Mouse (Mus musculus) adrenal gland, postnatal 14 days (tissue): Measurements from ENCODE around the gene Slco2a1. TPM values are rescaled to one million over a fixed set of nuclear protein-coding genes. Genes with fewer than 3 reads are reported as not detected.

Experiments
- DNase-seq: peaks from one replicate; pipeline ENCODE4 v3.0.0; 2021; ENCODE audit warnings: mixed read lengths
- total RNA-seq: library from RNA; stranded (reverse); gene quantifications from 2 replicates; pipeline ENCODE4 v1.2.3, GENCODE M21; 2021

Gene Slco2a1
- total RNA-seq, 1 experiment from 2014 or later, result 6.2 TPM

DNA sequence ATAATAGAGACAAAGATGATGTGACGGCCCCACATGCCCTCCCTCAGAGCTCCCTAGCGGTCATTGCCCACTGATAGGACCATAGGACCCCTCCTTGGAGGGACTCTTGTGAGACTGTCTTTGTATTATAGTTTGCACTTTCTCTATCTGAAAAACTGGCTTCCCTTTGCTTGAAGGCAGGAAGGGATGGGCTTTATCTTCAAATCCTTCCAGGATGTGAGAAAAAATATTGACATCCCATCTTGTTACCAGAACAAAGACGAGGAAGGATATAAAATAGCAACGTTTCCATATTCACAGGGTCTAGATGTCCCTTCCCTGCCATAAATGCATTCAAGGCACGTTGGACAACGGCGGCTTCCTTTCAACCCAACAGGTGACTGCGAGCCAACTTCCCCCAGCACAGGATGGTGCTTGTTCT, 48.5 kb downstream of the Slco2a1 start:
- DNase-seq, result no peak

DNA sequence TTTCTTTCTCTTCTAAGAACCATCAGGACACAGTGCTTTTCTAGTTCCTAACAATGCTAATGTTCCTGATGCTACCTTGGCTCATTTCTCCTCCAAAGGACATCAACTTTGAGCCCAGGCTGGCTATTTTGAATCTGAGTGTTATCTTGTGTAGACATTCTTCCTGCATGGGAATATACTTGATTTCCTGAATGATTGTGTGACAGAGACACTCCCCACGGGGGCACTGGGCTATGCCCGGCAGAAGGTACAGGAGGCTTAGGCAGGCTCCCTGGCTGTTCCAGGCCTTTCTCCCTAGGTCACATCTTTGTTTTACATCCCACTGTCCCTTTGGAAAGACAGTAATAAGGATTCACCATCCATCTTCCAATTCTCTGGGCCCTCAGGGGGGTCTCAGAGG, 49.8 kb downstream of the Slco2a1 start:
- DNase-seq, result no peak

DNA sequence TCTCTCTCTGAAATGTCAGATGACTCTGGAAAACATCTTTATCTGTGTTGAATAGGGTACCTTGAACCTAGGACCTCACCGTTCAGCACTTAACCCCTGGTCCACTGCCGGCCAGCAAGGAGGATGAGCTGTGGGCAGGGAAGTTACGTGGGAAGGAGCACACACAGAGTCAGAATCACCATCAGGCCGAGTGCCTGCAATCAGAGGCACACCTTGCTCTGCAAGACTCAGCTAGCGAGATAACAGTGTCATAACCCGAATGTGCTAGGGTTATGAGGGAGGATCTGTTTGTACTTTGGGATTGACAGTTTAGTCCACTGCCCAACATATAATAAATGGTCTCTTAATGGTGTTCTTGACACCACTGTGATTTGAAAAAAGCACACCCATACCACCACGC, 50.2 kb downstream of the Slco2a1 start:
- no peak for DNase-seq

DNA sequence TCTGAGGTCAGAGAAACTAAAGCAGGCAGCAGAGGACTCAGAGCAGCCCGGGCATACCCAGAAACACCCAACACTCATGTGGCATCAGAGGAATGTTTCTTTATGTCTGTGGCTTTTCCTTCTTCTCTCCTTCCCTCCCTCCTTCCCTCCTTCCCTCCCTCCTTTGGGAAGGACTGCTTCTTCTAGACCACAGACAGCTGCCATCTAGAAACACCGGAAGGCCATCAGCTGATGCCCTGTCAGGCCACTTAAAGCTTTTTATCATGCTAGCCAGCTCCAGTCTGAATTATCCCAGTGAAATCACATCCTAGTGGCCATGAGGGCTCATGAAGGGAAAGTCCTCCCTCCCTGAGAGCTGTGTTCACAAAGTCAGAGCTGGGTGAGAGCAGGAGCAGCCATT, 52.1 kb downstream of the Slco2a1 start:
- DNase-seq, result no peak

DNA sequence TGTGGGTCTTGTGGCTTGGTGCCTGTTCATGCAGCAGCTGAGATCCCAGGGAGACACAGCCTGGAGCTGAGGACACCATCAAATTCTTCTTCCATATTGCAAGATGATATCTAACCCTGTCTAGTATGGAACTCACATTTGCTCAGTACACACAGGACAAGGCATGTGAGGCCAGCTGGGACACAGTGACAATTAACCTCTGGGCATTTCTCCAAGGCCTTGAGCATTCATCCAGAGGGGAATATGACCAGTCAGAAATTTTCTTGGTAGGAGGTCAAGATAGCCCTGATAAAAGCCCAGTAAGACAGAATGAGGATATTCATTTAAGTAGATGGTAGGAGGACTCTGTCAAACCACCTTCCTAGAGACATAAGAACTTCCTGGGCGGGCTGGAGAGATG, 56.9 kb downstream of the Slco2a1 start:
- no peak for DNase-seq

DNA sequence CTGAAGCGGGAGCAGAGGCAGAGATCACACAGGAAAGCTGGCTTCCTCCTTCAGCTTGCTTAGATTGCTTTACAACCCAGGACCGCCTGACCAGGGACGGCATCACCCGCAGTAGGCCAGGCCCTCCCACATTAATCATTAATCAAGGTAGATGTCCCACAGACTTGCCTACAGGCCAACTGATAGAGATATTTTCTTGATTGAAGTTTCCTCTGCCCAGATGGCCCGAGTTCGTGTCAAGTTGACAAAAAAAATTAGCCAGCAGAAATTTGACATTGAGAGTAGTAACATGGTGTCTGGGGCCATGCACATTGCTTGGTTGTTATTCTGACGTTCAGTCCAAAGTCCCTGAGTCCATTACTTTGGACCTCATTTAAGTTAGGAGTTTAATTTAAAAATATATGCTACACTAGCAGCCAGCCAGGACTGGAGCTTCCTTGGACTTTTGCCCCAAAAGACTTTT, 60.6 kb downstream of the Slco2a1 start:
- DNase-seq, result no peak

DNA sequence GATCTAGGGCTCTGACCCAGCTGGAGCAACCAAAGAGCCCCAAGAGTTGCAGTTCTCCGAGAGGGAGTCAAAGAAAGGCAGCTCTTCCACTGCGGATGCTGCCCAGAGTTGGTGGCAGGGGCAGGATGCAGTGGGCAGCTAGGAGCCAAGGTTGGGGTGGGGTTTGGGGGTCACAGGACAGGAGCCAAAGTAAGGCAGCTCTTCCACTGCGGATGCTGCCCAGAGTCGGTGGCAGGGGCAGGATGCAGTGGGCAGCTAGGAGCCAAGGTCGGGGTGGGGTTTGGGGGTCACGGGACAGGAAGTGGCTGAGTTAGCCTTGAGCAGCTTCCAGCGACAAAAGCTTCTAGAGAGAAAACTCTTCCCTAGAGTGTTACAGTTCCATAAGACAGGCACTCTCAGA, 65.3 kb downstream of the Slco2a1 start:
- DNase-seq, result peak; percentile 43

DNA sequence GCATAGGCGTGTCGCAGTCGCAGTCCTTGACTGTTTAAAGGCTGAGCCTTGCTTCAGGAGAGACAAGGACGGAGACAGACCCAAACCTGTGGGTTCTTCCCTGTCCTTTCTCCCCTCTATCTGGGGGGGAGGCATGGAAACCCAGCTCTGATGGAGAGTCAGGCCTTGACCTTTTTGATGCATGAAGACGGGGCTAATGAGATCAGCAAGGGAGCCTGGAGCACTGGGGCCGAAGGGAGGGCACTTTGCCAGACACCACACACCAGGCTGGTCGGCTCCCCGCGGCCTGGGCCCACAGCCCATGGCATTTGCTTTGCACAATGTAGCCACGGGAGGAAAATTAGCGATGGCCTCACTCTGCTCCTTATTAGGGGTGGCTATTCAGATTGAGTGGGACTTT, 66.5 kb downstream of the Slco2a1 start:
- peak; percentile 71 for DNase-seq

DNA sequence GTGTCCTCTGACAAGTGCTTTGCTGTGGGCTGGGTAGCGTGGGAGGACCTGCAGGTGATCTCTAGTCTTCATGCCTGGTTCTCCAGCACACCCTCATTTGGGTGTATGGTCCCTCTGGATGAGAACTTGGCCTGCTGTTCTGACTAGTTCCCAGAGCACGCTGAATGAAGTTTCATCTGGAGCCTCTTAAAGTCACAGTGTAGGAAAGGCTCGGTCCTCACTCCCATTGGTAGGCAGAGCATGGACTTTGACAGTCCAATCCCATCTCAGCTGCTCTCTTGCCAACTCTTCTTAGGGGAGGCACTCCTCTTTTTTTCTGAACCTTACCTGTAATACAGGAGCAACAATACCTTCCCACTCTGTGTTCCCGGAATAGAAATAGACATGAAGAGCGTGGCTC, 67.7 kb downstream of the Slco2a1 start:
- DNase-seq, result no peak

DNA sequence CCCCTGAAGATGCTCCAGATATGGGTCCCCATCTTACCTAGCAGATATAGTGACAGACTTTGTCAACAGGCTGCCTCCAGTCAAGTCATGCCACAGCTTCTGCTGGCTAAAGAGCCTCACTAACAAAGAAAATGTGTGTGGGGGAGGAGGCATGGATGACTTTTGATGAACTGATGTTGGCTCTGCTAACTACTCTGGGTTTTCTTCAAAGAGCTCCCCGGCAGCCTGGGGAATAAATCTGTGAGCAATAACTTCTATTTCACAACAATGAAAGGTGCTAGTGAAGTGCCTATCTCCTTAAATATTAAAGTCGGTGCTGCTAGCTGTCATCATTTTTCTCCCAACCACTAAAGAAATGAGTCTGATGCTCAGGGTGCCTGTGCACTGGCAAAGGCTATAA, 72.0 kb downstream of the Slco2a1 start:
- no peak for DNase-seq

DNA sequence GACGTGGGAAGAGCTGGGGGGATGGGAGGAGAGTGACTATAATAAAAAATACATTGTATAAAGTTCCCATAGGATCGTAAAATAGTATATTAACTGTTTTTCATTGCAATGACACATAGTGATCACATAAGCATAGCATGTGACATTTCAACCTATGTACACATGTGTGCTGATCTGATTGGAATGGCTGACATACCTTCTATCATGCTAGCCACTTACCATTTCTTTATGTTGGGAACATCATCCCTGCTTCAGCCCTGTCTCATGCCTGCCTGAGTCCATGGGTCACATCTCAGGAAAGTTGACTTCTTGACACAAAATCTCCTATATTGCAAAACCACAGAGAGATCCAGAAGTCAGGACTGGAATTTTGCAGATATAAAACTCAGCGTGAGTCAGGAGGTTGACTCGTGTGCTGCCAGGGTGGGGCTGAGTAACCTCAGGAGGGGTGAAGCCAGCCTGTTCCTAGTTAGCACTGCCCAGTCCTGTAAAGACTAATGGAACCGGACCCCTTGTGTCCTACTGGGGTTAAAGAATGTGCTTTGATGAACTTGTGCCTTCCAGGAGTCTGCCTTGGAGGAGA, 73.0 kb downstream of the Slco2a1 start:
- no peak for DNase-seq

DNA sequence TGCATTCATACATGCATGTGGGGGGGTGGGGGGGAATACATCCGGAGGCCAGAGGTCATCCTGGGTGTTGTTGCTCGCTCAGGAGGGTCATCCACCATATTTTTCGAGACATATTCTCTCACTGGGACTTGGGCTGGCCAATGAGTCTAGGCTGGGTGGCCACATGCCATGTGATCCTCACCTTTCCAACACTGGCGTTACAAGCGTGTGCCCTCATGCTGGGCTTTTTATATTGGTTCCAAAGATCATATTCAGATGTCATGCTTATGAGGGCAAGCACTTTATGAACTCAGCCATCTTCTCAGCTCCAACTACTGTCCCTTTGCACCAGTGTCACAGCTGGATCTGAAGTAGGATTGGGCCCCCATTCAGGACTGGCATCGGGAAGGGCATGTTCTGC, 75.1 kb downstream of the Slco2a1 start:
- no peak for DNase-seq

DNA sequence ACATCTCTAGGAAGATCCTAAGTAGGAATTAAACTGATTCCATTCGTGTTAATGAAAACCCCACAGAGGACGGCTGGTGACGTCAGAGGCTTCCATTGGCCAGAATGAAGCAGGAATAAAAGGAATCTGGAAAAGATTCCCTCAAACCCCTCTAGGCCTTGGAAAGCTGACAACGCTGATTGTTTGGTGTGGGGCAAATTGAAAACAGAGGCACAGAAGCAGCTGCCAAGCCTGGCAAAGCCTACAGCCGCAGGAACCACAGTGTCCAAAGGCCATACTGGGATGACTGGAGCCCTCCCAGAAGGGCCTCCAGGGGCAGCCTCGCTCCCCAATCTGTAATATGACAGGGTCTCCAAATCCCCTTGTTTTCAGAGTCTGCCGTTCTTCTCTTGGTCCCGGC, 78.3 kb downstream of the Slco2a1 start:
- DNase-seq, result no peak

DNA sequence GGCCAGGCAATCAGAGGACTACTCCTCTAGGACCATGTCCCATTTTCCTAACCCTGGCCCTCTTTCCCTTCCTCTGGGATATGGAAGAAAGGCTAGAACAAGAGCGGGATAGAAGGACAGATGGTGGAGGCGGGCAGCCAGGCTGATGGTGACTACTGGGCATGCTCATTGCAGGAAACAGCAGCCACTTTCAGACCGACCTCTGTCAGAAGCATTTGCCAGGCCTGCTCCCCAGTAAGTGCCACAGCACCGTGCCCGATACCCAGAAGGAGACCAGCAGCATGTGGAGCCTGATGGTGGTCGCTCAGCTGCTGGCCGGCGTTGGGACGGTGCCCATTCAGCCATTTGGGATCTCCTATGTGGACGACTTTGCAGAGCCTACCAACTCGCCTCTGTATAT, 79.1 kb downstream of the Slco2a1 start:
- DNase-seq, result no peak

DNA sequence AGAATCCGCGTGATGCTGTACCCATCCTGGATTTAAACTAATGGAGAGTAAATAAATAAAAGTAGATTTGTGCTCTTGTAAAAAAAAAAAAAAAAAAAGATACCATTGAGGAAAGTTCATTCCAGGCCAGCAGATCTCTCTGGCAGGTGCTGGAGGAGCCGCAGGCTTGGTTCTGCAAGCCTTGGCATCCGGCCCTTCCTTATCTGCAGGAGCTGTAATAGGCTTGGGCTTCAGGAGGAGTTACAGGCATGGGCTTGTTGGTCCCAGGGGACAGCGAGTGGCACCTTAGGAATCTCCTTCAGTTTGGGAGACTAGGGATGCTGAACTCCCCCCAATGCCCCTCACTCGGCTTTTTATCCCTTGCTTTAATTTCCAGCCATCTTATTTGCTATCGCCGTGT, 80.3 kb downstream of the Slco2a1 start:
- no peak for DNase-seq

DNA sequence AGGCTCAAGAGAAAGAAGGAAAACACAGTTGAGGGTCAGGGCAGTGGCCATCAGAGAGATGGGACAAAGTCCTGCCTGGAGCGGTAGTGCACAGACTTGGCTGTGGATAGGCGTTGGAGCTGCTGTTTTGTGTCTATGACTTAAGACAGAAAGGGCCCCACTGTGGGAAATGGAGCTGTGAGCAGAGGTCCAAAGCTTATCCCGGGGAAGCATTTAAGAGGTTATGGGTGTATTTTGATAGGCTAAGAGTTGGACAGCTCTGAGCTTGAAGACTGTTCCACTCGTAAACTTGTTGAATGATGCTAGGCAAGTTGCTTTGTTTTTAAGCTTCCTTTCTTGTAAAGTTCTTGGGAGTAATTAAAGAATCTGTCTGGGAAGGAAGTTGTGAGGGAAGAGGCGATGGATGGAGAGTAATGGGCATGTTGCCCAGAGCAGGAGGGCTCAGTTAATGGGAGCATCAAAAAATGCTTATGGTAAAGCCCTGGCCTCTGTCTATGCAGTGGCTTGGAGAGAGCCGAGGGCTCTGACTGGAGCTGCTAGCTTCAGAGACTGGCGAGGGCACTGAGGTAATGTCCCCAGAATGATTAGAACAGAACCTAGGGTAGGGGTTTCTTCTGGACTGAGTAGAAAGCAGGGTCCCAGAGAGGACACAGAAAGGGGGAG, 83.2 kb downstream of the Slco2a1 start:
- DNase-seq, result peak; percentile 3

DNA sequence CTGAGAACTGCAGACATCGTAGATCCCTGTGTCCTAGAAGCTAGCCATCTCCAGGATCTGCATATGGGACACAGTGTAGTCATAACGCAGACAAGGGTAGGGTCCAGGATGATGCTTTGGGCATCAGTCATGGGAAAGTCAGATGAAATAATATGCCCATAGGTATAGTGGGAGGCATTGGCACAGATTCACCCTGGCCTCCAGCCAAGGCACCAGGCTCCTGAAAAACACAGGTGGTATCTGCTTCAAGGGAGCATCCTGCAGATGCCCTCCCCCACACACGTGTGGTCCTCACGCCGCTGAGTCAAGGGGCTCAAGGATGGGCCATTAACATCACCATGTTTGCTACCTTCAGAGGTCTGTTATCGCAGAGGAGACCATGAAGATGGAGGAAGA, 83.7 kb downstream of the Slco2a1 start:
- DNase-seq, result peak; percentile 4

DNA sequence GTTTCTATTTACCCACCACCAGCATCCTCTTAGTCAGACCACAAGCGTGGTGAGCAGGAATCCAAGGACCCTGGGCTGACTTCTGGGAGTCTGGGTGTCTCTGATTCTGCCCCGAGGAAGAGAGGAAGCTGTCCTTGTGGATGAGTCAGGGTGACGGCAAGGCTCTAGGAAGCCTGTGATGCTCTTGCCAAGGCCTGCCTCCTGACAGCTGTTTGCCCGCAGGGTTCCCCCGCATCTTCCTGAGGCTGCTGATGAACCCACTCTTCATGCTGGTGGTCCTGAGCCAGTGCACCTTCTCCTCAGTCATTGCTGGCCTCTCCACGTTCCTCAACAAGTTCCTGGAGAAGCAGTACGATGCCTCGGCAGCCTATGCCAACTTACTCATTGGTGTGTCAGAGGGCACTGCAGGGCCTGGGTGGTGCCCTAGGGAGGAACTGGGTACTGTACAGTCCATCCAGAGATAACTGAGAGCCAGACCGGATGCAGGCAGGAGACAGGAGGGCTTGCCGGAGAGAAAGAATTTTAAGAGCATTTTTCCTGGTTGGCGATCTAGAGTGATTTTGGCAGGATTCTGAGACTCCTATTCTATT, 84.5 kb downstream of the Slco2a1 start:
- peak; percentile 72 for DNase-seq

DNA sequence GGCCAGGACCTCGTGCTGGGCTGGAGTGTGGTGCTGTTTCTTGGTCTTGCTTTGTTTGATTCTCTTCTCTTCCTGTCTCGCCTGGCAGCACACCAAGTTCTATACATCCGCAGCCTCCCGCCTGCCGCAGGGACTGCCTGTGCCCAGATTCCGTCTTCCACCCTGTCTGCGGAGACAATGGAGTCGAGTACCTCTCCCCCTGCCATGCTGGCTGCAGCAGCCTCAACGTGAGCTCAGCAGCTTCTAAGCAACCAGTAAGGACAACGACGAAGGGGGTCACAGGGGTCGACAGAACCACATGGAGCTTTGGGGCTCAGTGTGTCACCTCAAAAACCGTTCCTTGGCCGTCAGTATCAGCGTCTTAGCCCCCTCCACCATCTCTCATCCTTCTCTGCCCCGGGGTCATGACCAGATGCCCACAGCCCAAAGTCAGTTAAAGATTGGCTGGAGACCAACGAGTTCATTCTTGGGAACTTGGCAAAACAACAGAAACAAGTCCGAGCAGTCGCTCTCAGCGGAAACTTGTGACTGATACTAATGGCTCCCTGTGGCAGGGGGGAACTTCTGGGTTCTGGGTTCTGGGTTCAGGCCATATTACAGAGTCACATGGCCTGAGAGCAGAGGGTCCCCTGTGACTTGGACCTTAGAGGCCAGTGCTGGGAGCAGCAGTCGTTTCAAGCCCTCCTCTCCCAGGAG, 88.5 kb downstream of the Slco2a1 start:
- DNase-seq, result peak; percentile 65

DNA sequence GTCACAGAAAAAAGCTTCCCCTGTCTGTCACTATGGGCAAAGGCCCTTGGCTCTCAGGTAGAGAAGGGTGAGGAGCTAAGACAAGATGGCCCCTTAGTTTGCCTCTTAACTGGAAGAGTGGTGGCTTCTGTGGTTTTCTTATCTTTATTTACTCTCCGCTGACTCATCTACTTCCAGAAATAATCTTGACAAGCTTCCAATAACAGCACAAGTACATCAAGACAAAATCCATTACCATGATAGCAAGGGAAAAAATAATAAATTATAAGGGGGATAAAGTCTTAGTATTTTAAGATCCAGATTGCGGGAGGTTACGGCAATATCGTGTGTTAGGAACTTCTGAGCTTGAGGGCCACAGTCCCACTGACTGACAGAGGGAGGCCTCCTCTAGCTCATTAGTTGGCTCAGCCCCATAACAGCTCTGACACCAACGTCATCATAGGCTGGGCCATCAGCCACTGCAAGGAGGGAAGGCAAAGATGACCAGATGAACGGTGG, 89.7 kb downstream of the Slco2a1 start:
- DNase-seq, result peak; percentile 29

DNA sequence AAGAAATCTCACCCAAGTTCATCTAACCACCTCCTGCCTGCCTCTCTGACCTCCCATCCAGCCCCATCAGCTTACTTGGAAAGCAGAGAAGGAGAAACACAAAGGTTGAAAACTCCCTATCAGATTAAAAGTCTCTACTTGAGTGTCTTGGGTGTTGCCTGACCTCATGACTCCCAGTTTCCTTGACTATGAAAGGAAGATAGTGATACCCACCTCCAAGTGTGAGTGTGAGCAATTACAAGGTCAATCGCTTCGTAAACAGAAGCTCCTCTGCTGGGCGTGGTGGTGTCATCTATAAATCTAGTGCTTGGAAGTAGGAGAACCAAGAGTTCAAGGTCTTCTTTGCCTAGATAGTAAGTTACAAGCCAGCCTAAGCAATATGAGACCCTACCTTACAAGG, 91.7 kb downstream of the Slco2a1 start:
- no peak for DNase-seq

DNA sequence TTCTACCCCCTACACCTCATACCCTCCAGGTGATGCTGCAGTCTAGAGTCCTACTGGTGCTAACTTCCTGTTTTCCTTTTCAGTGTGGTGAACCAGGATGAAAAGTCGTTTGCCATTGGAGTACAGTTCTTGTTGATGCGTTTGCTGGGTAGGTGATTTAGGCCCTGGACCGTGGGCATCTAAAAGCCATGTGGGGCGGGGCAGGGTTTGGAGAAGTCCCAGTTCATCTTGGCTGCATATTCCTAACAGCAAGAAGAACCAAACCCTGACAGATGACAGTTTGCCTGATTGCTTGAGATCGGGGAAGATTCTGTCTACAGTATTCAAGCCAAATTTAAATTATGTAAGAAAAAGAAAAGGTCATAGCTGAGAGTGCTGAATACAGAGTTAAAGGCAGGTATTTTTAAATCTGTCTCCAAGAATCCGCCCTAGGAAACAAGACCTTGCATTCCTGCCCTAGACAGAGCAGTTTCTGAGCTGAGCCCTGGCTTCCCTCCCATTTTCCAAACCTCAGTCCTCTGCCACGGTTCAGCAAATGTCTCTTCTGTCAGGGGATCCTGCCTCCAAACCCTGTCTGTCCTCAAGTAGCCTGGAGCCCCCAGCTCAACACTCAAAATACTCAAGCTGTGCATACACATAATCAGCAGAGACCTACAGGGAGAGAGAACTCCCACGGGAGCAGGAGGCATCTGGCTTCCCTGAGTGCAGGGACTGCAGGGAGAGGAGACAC, 93.9 kb downstream of the Slco2a1 start:
- no peak for DNase-seq

DNA sequence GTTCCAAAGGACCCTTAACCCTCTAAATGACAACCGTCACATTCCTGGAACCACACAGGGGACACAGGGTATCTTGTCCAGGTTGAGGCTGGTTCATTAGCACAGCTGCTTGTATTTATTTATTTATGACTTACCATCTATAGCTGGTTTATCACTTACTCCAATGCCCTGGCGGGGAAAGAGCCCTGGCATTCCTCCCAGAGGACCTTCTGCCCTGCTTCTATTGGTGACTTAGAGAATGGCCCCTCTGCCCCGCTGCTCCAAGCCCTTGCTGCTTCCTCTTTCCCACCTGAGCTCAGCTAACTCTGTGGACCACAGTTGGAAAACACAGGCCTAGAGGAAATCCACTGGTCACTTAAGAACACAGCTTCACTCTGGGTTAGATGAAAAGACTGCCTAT, 94.9 kb downstream of the Slco2a1 start:
- DNase-seq, result no peak
